In the genomic region with DNA sequence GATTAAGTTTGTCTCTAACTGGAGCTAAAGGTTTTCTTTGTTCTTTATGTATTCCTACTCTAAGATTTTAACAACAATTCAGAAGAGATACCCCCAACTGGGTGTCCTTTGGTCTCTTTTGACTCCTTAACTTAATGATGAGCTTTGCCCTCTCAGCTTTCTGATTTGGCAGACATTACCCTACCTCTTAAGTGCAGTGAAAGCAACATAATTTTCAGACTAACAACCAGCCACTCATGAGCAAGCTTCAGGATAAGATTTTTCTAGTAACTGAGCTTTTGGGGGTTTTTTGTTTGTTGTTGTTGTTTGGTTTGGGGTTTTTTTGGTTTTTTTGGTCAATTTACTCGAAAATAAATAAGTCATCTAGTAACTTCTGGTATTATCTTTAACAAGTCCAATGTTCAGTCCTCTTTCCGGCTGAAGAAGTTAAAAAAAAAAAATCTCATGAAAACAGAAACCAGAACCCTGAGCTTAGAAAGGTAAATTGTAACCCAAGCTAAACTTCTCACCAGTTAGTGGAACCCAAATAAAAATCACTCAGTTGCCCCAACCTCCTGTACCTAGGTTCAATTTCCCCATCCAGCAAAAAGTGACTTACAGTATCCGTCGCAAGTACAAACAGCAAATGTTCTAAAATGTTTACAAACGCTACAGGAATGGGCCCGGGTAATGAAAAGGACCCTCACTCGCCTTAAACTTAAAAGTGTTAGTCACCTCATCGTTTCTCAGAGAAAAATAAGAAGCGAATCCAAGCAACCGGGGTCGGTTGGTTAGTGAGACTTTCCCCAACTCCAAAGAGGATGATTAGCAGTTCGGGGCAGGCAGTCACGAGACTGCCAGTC, we compare ENCODE assay signal across 8 mouse cellular contexts. TPM values are rescaled to one million over a fixed set of nuclear protein-coding genes. Genes with fewer than 3 reads are reported as not detected.
DNase-seq lines count a peak whose midpoint lies in the region; ATAC-seq lines count a peak whose summit lies in the region.

No protein-coding gene starts in this region.

- WGBS in embryonic facial prominence, embryonic 10.5 days = 6% methylated on average over 13 of the region's 13 CpGs
- 2% methylated on average over 13 of the region's 13 CpGs for WGBS in intestine, embryonic 15.5 days
- 4% methylated on average over 13 of the region's 13 CpGs for WGBS in midbrain, embryonic 16.5 days

- peak; percentile 53 to 66 for DNase-seq in kidney, adult 8-10 months
- DNase-seq in kidney, postnatal 10 days = no peak
- DNase-seq in embryonic facial prominence, embryonic 10.5 days (ENCODE audit: low spot score) = no peak
- no peak for DNase-seq in layer of hippocampus, postnatal 14 days (ENCODE audit: low spot score in 2 of 2)
- no peak for DNase-seq in right cerebral cortex, postnatal 10 days (ENCODE audit: low spot score in 2 of 2)

- H3K9me3 ChIP-seq in embryonic facial prominence, embryonic 10.5 days = no peaks in the 10 kb centered on the region
- no peaks in the 10 kb centered on the region for H3K9me3 ChIP-seq in intestine, embryonic 15.5 days
- H3K9me3 ChIP-seq in midbrain, embryonic 16.5 days (replicated peaks; ENCODE audit: control insufficient read depth, low read length, poor library complexity, severe bottlenecking) = no peaks in the 10 kb centered on the region

- peaks cover 30% of the 10 kb centered on the region for H3K4me1 ChIP-seq in embryonic facial prominence, embryonic 10.5 days
- peaks cover 18% of the 10 kb centered on the region; the same call in 1 of the 2 replicates for H3K4me1 ChIP-seq in intestine, embryonic 15.5 days (replicated peaks)
- peaks cover 24% of the 10 kb centered on the region for H3K4me1 ChIP-seq in midbrain, embryonic 16.5 days (ENCODE audit: control insufficient read depth, insufficient read depth, low read length)

- peak overlapping the region; percentile 94 for H3K9ac ChIP-seq in intestine, embryonic 15.5 days
- H3K9ac ChIP-seq in midbrain, embryonic 16.5 days (ENCODE audit: low read depth, low read length) = peak overlapping the region; percentile 89

- H3K36me3 ChIP-seq in embryonic facial prominence, embryonic 10.5 days (replicated peaks) = peaks cover 7% of the 10 kb centered on the region; the same call in 1 of the 2 replicates
- no peaks in the 10 kb centered on the region for H3K36me3 ChIP-seq in intestine, embryonic 15.5 days
- H3K36me3 ChIP-seq in midbrain, embryonic 16.5 days (ENCODE audit: control insufficient read depth, insufficient read depth, low read length) = no peaks in the 10 kb centered on the region

- H3K4me2 ChIP-seq in intestine, embryonic 15.5 days (replicated peaks) = peak overlapping the region; percentile 64
- peak overlapping the region; percentile 87 for H3K4me2 ChIP-seq in midbrain, embryonic 16.5 days (ENCODE audit: low read length)

- H3K27ac ChIP-seq in embryonic facial prominence, embryonic 10.5 days (replicated peaks) = peak overlapping the region; percentile 92
- peak overlapping the region; percentile 100 for H3K27ac ChIP-seq in intestine, embryonic 15.5 days
- peak overlapping the region; percentile 91 for H3K27ac ChIP-seq in midbrain, embryonic 16.5 days (ENCODE audit: low read length)

- no peaks in the 10 kb centered on the region for H3K27me3 ChIP-seq in embryonic facial prominence, embryonic 10.5 days (replicated peaks; ENCODE audit: low read depth, poor library complexity, severe bottlenecking)
- no peaks in the 10 kb centered on the region for H3K27me3 ChIP-seq in intestine, embryonic 15.5 days (replicated peaks)
- H3K27me3 ChIP-seq in midbrain, embryonic 16.5 days (ENCODE audit: control insufficient read depth, insufficient read depth, low read depth, low read length) = no peaks in the 10 kb centered on the region

- peak overlapping the region; percentile 77 for H3K4me3 ChIP-seq in embryonic facial prominence, embryonic 10.5 days
- H3K4me3 ChIP-seq in intestine, embryonic 15.5 days (replicated peaks) = peak overlapping the region; percentile 94
- H3K4me3 ChIP-seq in midbrain, embryonic 16.5 days (ENCODE audit: low read depth, low read length) = peak overlapping the region; percentile 81

- ATAC-seq in intestine, embryonic 15.5 days = no peak
- ATAC-seq in midbrain, embryonic 16.5 days = no peak
- no peak for ATAC-seq in frontal cortex, adult (ENCODE audit: low TSS enrichment)

RNA-seq across cellular contexts. Expression of a gene that starts 19.8 kb away (rescaled TPM):
- polyA plus RNA-seq in embryonic facial prominence, embryonic 10.5 days (2016; fragmentation: Nextera tagmentation; extraction: Ambion mirVana) = 56.5 and 57.4 TPM in 2 replicates
- polyA plus RNA-seq in intestine, embryonic 15.5 days (2015; fragmentation: Nextera tagmentation; extraction: Ambion mirVana) = 69.1 and 69.5 TPM in 2 replicates
- polyA plus RNA-seq in midbrain, embryonic 16.5 days (2015; fragmentation: Nextera tagmentation; extraction: Ambion mirVana) = 108 TPM in 2 replicates
- total RNA-seq in layer of hippocampus, postnatal 14 days (2021) = 10 to 100 TPM; 85.1 to 93.1 TPM

RNA-seq across cellular contexts. Expression of a gene that starts 36.5 kb away (rescaled TPM):
- polyA plus RNA-seq in embryonic facial prominence, embryonic 10.5 days (2016; fragmentation: Nextera tagmentation; extraction: Ambion mirVana) = not detected in 2 replicates
- polyA plus RNA-seq in intestine, embryonic 15.5 days (2015; fragmentation: Nextera tagmentation; extraction: Ambion mirVana) = 0.06 and 0.10 TPM in 2 replicates
- not detected in 2 replicates for polyA plus RNA-seq in midbrain, embryonic 16.5 days (2015; fragmentation: Nextera tagmentation; extraction: Ambion mirVana)
- not detected for total RNA-seq in layer of hippocampus, postnatal 14 days (2021)

RNA-seq across cellular contexts. Expression of a gene that starts 49.5 kb away (rescaled TPM):
- 1,085 and 1,128 TPM in 2 replicates for polyA plus RNA-seq in embryonic facial prominence, embryonic 10.5 days (2016; fragmentation: Nextera tagmentation; extraction: Ambion mirVana)
- polyA plus RNA-seq in intestine, embryonic 15.5 days (2015; fragmentation: Nextera tagmentation; extraction: Ambion mirVana) = 1,017 and 1,034 TPM in 2 replicates
- polyA plus RNA-seq in midbrain, embryonic 16.5 days (2015; fragmentation: Nextera tagmentation; extraction: Ambion mirVana) = 508 and 533 TPM in 2 replicates
- total RNA-seq in layer of hippocampus, postnatal 14 days (2021) = 100 to 1,000 TPM; 611 to 652 TPM

Comparison
In these comparisons a context has a peak if more than half of its experiments do, and no peak if none do; other contexts are left out.
1. DNase-seq: peak in kidney, adult 8-10 months (2 of 2); none in kidney, postnatal 10 days (single experiment), embryonic facial prominence, embryonic 10.5 days (single experiment), layer of hippocampus, postnatal 14 days (0 of 2) and right cerebral cortex, postnatal 10 days (0 of 2).
2. Peak in every context shown above with its lines, with median percentiles within 50 percentile points of each other: H3K27ac ChIP-seq and H3K4me3 ChIP-seq.